Mouse (Mus musculus): ENCODE measurements around the gene Gal3st1.
A peak's percentile ranks its signal among the peaks of the same experiment; 100 is the strongest.
"Not testable (repeated sequence)": the region's sequence is repeated elsewhere in the genome, so short reads cannot be mapped to it uniquely, and the experiment has no call there.

Gene Gal3st1

DNA sequence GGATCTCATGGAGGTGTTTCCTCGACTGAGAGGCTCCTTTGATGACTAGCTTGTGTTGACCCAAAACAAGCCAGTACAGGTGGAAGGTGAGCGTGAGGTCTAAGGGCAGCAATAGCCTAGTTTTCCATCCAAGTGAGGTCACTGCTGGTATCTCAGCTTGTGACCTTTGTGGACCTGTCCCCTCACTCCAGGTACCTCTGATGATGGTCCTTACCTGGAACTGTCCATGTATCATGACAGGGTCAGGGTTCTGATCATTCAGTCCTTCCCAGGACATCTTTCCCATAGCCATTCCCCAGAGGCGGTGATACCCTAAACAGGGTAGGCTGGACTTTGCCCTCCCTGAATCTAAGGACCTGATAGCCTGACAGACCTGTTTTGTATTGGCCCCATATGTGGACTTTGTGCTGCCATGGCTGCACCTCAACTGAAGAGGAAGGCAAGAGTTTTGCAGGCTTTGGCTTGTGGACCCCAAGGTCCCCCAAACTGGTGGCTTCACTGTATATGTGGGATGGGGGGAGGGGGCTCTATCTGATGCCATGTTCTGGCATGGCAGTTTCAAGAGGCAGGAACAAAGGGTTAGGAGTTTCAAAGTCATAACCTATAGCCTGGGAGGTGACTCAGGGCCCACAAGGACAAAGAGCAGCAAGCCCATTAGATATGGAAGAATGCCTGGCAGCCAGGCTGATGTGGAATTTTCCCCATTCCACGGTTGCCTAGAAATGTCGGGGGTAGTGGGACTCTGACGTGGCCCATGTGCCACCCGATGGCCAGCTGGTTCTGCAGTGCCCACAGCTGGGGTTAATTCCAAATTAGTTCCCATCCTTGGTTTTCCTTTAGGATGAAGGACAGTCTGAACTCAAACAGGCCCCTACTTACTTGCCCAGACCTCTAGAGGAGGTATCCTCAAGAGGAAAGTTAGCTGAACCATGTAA is 894 bp upstream of the Gal3st1 start:
- no peak for DNase-seq (ENCODE audit: low spot score)

DNA sequence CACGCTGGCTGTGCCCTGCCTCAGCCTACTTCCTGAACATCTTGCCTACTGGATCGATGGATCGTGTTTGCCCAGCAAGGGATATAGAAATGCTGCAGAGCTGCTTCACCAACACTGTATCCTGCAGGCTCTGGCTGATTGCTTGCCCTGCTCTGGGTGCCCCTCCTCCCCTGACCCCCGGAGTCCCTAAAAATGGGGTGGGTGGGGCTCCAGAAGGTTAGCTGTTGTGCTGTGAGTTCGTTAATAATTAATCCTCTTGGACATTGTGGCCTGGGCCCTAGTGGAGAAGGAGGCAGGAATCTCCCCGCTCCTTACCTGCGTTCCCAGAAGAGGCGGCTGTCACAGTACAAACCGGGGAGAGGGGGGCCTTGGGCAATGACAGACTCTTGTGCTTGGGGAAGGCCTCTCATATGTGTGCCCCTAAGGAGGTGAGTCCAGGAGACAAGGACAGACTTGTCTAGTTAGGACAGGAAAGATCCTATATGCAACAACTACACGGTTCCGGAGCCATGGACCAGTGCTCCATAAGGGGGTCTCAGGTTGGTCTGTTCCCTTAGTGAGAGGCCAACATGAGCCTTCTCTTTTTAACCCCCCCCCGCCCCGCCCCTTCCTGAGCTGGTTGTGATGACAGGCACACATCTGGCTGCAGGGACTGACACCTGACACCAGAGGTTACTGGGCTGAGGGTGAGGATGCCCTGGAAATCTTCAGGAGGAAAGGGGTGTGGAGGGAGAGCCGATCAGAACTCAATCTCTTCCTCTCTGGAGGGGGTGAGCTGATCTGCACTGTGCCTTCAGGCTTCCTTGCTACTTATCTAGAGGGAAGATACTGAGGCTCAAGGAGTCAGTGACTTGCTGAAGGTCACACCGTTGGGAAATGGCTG is 668 bp downstream of the Gal3st1 start:
- DNase-seq (ENCODE audit: low spot score) = no peak

DNA sequence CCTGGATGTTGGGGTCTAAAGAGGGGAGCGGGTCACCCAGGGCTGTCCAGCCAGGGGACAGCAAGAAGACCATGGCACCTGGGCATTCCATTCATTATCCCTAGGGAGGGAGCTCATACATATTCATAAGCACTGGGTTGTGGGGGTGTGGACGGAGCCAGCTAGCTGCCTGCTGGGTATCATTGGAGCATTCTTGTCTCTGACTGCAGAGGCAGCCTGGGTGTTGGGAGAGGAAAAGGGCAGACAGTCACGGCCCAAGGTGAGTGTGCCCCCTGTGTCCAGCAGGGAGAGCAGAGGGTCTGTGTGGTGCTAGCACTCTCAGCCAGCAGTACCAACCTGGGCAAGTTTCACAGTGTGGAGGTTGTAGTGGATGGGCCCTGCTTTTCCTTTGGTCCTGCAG is 6.3 kb downstream of the Gal3st1 start:
- DNase-seq (ENCODE audit: low spot score) = no peak

DNA sequence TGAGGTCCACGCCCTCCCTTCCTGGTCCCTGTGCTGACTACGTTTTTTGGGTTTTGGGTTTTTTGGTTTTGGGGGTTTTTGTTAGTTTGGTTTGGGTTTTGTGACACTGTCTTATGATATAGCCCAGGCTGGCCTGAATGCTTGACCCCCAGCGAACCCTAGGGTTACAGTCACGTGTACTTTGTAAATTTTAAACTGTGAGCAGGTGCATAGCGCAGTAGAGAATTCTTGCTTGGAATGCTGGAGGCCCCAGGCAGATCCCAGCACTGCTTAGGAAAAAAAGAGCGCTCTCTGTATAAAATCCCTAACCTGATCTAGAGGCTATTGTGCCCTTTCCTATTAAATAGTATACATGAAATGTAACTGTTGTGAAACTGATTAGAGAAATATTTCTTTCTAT is 9.7 kb downstream of the Gal3st1 start:
- no peak for DNase-seq (ENCODE audit: low spot score)

DNA sequence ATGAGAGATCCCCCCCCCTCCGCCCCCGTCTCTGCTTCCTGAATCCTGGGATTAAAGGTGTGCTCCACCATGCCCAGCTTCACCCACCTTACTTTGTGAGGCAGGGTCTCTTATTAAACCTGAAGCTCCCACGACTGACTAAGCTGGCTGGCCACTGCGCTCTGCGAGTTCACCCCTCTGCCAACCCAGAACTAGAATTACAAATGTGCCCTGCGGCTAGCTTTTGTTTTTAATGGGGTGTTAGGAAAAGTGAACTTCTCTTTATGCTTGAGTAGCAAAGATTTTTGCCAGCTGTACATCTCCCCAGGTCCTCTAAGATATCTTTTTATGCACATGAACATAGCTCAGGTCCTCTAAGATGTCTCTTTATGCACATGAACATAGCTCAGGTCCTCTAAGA is 10.5 kb downstream of the Gal3st1 start:
- no peak for DNase-seq (ENCODE audit: low spot score)

DNA sequence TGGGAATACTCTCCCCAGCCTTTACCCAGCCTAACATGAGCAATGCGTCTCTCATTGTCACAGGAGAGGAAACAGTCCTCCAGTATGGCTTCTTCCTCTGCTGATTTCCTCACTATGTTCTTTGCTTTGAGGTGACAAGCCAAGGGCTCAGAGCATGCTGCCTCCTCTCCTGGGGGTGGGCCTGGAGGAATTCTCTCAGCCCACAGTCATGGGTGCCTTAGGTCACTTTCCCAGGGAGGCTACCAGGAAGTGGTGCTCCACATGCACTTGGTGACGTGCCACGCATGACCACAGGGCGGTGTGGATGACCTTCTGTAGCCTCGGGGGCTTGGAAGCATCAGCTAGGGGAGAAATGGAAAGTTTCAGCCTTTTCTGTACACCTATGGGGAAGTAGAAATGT is 12.1 kb downstream of the Gal3st1 start:
- DNase-seq (ENCODE audit: low spot score) = no peak

DNA sequence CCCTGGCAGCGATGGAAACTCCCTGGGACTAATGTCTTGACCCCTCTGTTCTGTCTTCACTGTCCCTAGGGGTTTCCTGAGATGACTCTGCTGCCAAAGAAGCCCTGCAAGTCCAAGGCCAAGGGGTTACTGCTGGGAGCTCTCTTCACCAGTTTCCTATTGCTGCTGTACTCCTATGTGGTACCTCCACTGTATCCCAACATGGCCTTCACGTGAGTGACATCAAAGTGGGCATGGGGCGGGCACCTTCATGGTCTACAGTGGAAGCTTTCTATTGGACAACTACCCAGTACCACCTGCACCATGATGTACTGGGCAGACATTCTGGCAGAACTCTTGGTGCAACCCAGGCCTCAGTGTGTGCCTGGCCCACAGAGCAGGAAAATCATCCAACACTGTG is 13.4 kb downstream of the Gal3st1 start:
- DNase-seq (ENCODE audit: low spot score) = no peak

DNA sequence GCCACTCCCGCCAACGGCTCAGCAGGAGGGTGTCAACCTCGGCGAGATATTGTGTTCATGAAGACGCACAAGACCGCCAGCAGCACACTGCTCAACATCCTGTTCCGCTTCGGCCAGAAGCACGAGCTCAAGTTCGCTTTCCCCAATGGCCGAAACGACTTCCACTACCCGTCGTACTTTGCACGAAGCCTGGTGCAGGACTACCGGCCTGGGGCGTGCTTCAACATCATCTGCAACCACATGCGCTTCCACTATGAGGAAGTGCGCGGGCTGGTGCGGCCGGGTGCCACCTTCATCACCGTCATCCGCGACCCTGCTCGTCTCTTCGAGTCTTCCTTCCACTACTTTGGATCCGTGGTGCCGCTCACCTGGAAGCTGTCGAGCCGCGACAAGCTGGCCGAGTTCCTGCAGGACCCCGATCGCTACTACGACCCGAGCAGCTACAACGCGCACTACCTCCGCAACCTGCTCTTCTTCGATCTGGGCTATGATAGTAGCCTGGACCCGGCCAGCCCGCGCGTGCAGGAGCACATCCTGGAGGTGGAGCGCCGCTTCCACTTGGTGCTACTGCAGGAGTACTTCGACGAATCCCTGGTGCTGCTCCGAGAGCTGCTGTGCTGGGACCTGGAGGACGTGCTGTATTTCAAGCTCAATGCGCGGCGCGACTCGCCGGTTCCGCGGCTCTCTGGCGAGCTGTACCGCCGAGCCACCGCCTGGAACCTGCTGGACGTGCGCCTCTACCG is 14.7 kb downstream of the Gal3st1 start:
- DNase-seq (ENCODE audit: low spot score) = no peak

DNA sequence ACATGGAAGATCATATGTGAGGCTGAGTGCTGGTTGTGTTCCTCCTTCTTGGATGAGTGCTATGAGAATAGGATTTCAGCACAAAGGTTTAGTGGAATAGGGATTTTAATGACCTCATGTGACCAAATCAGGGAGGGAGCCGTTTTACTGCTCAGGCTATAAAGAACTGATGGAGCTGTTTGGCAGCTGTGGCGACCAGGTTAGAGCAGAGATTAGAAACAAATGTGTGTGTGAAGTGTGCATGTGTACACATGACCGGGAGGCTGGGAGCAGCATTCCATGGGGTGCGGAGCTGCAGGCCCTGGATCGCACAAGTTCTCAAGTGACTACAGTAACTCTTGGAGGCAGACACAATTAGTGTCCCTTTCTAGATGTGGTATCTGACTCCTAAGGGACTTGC is 16.1 kb downstream of the Gal3st1 start:
- no peak for DNase-seq (ENCODE audit: low spot score)

DNA sequence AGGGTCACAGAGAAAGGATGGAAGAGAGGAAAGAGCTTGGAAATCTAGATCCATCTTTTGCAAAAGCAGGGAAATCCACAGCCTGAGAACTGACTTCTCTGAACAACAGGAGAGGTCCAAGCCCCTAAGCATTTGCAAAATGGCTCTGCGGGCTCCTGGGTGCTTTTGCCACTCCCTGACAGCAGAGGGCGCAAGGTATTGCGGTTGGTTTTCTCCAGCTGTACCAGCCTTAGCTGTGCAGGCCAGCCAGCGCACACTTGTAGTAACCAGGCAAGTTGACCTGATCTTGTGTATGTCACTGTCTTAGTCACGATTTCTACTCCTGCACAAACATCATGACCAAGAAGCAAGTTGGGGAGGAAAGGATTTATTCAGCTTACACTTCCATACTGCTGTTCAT is 18.2 kb downstream of the Gal3st1 start:
- DNase-seq (ENCODE audit: low spot score) = no peak

DNA sequence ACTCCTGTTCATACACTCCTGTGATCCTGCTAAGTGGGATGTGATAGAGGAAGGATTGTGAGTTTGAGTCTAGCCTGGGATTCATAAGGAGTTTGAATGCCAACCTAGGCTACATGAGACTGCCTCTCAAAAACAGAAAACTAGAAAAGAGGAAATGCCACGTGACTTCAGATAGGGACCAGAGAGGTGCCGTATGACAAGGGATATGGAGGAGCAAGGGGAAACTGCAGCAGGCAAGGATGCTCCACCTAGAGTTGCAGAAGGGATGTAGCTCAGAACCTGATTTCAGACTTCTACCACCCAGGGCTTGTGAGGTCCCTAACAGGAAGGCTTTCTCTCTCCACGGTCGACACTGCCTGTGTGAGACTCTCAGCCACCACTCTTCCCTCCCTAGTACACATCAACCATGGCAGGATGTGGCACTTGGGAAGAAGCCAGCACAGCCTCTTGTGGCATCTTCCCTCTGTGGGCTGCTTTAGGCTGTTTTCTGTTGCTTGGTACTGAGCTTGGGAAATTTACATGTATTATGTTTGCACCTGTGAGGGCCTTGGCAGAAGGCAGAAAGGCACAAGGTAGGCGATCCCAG is 21.9 kb downstream of the Gal3st1 start:
- DNase-seq (ENCODE audit: low spot score) = no peak

DNA sequence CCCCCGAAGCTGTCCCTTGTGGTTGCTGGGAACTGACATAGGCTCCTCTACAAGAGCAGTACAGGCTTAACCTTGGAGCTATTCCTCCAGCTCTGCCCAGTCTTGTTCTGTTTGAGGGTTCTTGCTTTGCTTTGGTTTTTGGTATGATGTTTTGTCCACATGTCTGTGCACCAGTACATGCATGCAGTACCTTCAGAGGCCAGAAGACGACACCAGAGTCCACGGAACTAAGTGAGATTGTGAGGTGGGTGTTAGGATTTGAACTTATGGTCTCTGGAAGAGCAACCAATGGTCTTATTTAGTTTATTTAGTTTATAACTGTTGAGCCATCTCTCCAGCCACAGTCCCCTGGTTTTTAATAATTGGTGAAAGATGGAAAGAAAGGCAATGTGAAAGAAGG is 23.0 kb downstream of the Gal3st1 start:
- no peak for DNase-seq (ENCODE audit: low spot score)

DNA sequence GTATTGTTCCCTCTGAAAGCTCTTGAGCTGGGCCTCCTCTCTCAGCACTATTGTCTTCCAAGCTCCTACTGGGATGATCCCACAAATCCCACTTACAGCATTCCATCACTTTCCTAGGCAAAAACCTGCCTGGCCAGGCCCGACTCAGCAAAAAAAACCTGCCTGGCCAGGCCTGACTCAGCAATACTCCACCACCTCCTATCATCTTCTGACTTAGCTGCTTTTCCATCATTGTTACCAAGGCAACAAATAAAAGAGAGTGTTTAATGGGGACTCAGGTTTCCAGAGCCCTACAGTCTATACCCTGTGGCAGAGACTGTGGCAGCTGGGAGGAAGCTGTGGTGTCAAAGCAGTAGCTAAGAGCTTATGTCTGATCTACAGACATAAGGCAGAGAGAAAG is 29.2 kb downstream of the Gal3st1 start:
- DNase-seq (ENCODE audit: low spot score) = no peak

DNA sequence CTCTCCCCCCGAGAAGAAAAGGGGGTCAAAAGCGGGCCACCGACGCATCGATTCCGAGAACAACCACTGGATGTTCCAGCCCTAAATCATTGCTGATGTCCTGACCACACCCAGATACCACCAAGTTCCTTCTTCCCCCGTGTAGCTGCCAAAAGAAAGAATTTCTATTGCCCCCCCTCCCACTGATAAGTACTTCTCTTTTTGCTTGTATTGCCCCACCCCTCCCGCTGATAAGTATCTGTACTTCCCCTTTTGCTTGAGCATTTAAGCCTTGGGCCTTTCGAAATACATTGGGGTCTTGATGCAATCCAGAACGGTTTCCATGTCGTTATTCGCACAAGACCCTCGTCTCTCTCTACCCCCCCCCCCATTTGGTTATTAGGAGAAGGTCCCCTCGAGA is 32.4 kb downstream of the Gal3st1 start:
- not testable (repeated sequence) for DNase-seq (ENCODE audit: low spot score)

DNA sequence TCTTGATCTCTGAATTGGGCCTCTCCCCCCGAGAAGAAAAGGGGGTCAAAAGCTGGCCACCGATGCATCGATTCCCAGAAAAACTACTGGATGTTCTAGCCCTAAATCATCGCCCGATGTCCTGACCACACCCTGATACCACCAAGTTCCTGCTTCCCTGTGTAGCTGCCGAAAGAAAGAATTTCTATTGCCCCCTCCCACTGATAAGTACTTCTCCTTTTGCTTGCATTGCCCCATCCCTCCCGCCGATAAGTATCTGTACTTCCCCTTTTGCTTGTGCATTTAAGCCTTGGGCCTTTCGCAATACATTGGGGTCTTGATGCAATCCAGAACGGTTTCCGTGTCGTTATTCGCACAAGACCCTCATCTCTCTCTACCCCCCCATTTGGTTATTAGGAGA is 38.7 kb downstream of the Gal3st1 start:
- DNase-seq (ENCODE audit: low spot score) = not testable (repeated sequence)

DNA sequence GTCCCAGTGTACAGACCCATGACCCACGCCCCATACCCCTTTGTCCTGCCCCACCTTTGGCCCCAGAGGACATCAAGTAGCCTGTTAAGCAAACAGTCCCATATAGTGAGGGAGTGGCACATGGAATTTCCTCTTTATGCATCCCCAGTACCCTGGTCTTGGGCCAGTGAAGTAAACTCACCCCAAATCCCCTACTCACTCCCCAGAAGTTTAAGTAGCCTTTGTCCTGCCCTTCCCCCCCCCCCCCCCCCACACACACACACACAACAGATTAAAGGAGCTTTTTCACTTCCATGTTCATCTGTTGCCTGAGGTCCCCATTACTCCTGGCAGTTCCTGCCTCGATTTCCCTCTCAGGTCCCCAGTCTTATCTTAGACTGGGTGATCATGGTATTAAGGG is 39.9 kb downstream of the Gal3st1 start:
- DNase-seq (ENCODE audit: low spot score) = no peak

DNA sequence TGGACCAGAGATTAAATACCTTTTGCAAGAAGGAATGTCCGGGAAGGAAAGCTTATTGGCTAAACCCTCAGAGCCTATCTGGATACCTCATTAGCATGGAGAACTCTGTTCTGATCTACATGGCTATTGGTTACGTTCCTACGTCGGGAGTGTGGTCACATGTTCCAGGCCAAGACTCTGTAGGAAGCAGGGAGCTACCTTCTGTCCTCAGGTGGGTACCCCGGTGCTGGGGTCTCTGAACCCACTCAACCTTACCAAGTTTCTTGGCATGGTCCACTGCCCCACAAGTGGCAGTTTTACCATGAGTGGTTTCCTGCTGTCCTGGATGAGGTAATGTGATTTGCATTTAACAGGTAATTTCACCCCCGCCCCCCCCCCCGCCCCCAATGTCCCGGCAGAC is 43.6 kb downstream of the Gal3st1 start:
- no peak for DNase-seq (ENCODE audit: low spot score)

DNA sequence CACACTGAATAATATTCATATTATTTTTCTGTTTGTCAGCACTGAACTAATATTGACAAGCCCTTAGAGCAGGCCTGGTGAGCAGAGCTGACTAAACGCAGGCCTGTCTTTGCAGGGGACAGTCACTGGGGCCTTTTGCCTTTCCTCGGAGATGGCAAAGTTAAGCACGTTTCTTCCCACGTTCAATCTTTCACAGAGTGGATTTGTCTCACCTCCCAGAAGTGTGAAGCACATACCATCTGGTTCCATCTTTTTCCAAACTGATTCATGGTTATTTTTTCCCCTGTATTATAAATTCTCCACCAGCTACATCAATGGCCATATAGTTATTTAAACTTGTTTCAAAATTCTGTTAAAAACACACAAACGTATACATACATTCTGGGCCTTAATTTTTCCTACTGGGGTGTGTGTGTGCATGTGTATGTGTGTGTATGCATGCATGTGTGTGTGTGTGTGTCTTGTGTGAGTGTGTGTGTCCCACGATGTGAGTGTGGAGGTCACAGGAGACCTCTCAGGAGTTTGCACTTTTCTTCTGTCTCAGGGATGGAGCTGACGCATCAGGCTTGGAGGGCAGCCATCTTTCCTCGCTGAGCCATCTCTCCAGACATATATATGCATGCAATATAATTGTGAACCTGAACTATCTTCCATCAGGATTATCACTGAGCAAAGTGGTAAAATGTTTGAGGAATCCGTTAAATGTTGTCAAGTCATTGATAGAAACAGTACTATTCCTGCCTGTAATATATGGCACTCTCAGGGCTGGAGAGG is 44.3 kb downstream of the Gal3st1 start:
- peak; percentile 9 for DNase-seq (ENCODE audit: low spot score)

DNA sequence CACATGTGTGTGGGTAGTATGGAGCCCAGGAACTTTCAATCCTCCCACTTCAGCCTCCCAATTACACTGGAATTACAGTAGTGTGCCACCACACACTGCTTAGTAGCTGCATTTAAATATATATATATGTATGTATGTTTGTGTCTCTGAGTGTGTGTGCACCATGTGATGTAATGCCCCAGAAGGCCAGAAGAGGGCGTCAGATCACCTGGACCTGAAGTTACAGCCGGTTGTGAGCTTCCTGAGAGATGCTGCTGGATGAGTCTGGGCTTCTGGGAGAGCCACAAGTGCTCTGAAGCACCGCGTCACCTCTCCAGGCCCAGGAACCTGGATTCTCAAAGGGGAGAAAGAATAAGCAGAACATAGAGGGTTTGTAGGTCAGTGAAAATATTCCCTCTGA is 45.9 kb downstream of the Gal3st1 start:
- no peak for DNase-seq (ENCODE audit: low spot score)

DNA sequence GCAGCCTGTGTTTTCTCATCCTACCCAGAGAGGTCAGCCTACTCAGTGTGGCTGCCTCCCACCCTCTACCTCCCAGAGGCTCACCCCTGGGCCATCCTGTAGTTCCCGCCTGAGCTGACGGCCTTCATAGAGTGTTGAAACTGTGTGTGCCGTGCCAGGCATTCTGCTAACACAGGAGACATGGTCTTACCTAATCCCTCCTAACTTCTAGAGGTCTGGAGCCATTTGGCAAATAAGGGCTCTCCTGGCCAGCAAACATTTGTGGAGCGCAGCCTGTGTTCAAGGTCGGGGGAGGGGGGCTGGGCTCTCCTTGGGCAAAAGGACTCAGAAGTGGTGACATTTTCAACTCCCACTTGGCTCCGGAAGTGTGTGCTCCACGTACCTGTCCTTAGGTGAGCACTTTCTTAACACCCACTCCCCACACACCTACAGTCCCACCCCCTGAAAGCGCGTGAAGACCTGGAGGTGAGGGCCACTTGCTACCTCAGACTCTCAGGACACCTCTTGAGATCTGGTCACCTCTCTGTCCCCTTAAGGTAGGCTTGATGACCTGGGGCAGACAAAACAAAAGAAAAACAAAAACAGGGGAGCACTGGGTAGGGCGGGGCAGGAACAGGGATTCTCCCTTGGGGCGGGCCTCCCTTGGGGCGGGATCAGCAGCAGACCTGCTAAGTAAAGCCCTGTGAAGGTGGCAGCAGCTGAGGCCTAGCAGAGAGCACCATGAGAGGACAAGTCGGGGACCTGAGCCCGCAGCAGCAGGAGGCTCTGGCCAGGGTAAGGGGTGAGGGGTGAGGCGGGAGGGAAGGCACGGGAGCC is 47.9 kb downstream of the Gal3st1 start, which contains the start of gene Sec14l4:
Sec14l4 (plus strand) TSS at position 337 of the 816 bp plus-strand sequence.
- DNase-seq (ENCODE audit: low spot score) = no peak

Data from left cerebral cortex, adult 11 months (tissue).